Mouse (Mus musculus): ENCODE results near the gene Frzb. TPM values are rescaled to one million over a fixed set of nuclear protein-coding genes. Genes with fewer than 3 reads are reported as not detected.
A peak's percentile ranks its signal among the peaks of the same experiment; 100 is the strongest.
"Not testable (repeated sequence)": the region's sequence is repeated elsewhere in the genome, so short reads cannot be mapped to it uniquely, and the experiment has no call there.

Gene Frzb
- 11.4 and 21.9 TPM in 2 replicates for polyA plus RNA-seq (2014; fragmentation: Nextera tagmentation; extraction: Ambion mirVana)

DNA sequence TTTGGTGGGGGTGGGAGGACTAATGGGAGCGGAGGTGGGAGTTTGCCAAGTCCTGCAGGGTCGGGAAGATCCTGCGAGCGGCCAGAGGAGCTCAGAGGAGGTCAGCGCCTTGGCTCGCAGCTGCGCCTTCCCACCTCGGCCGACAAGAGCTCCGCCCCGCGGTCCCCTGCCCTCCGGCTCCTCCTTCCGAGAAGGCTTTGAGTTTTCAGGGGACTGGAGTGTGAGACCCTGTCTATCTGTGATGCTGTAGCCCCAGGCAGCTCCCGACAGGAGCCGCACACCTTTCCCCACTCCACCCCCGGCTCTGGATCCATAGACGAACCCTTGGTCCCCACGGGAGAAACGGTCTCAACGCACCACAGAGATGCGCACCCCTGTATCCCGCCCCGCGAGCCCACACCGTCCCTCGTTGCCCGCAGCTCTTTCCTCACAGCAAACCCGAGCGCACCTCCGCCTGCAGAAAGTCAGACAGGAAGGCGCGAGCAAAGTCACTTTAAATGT is at the start of gene Frzb:
Frzb (minus strand) TSS at position 335 of the 501 bp plus-strand sequence.
- Histone ChIP-seq H3K36me3 (ENCODE audit: control insufficient read depth, insufficient read depth, low read length) (no peaks in the 10 kb centered on the region), H3K9me3 (ENCODE audit: control insufficient read depth, low read length) (0 out of 2 replicates have a peak, but pooled peaks cover 3% of the 10 kb centered on the region), H3K4me3 (ENCODE audit: low read length) (peak within 1 kb of the TSS; percentile 61), H3K9ac (ENCODE audit: low read depth, low read length) (peak within 1 kb of the TSS; percentile 62), H3K4me2 (replicated peaks; ENCODE audit: low read depth, low read length) (peak within 1 kb of the TSS; percentile 98), H3K27ac (ENCODE audit: low read depth, low read length) (peak within 1 kb of the TSS; percentile 55), H3K4me1 (ENCODE audit: control insufficient read depth, insufficient read depth, low read length) (0 out of 2 replicates have a peak, but pooled peaks cover 6% of the 10 kb centered on the region), H3K27me3 (ENCODE audit: control insufficient read depth, insufficient read depth, low read length) (peaks cover 4% of the 10 kb centered on the region; the same call in 1 of the 2 replicates)
- WGBS, result under 1% methylated on average over 33 of the region's 33 CpGs
- ATAC-seq (ENCODE audit: low FRiP score, low TSS enrichment), result peak; percentile 91

DNA sequence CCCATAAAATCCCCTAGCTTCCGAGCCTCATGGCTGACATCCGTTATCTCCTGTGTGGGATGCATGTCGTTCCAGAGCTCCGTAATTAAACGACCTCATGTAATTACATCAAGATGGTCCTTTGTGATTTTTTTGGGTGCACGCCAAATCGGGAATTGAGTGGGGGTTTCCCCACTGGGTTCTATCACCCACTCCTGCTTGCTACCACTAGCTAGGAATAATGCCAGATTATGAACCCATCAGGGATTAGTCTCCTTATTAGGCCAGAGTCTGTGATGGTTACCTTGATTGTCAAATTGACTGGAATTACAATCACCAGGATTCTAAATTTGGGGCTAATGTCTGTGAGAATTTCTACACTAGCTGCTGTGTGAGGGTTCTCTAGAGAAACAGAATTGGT is 47.9 kb upstream of the Frzb start:
- not testable (repeated sequence) for H3K27ac ChIP-seq (ENCODE audit: low read depth, low read length); H3K4me3 ChIP-seq (ENCODE audit: low read length); H3K9me3 ChIP-seq (ENCODE audit: control insufficient read depth, low read length); H3K9ac ChIP-seq (ENCODE audit: low read depth, low read length); H3K4me1 ChIP-seq (ENCODE audit: control insufficient read depth, insufficient read depth, low read length); H3K36me3 ChIP-seq (ENCODE audit: control insufficient read depth, insufficient read depth, low read length); ATAC-seq (ENCODE audit: low FRiP score, low TSS enrichment); H3K27me3 ChIP-seq (ENCODE audit: control insufficient read depth, insufficient read depth, low read length); H3K4me2 ChIP-seq (replicated peaks; ENCODE audit: low read depth, low read length)
- 61% methylated on average over 7 of the region's 7 CpGs for WGBS

DNA sequence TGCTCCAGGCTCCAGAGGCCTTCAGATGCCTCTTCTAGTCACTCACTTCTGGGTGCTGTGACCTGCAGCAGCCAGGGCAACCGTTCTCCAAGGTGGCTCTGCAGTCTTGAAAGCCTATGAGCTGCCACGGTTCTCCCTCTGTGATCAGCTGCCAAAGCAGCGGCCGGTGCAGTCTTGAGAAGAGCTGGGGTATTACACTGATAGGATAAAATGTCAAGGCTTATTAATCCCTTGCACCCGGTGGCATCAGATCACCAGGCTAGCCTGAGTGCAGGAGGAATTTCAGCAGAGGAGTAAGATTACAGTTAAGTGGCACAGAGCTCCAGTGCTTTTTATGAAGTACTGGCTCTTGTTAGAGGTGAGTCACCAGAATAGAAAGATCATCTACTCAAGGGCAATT is 39.4 kb upstream of the Frzb start:
- Histone ChIP-seq H3K9ac (ENCODE audit: low read depth, low read length) (no peak overlapping the region), H3K4me3 (ENCODE audit: low read length) (no peak overlapping the region), H3K9me3 (ENCODE audit: control insufficient read depth, low read length) (no peaks in the 10 kb centered on the region), H3K4me2 (replicated peaks; ENCODE audit: low read depth, low read length) (no peak overlapping the region), H3K27ac (ENCODE audit: low read depth, low read length) (no peak overlapping the region), H3K36me3 (ENCODE audit: control insufficient read depth, insufficient read depth, low read length) (no peaks in the 10 kb centered on the region), H3K4me1 (ENCODE audit: control insufficient read depth, insufficient read depth, low read length) (no peaks in the 10 kb centered on the region), H3K27me3 (ENCODE audit: control insufficient read depth, insufficient read depth, low read length) (no peaks in the 10 kb centered on the region)
- ATAC-seq (ENCODE audit: low FRiP score, low TSS enrichment), result peak; percentile 75
- WGBS, result 48% methylated on average over 5 of the region's 5 CpGs

DNA sequence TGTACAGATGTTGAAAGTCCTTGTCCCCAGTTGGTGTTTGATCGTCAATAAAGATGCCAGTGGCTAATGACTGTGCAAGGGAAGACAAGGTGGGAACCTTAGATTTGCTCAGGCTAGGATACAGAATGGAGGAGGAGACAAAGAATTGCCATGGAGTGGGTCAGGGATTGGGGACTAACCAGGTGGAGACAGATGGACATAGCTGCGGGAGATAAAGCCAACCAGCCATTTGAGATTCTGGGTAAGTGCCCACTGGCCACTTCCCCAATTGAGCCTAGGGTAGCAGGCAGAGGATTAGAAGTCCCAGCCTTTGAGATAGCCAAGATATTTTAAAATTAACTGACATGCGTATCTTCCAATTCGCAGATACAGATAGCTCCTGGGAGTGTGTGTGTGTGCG is 37.5 kb upstream of the Frzb start:
- Histone ChIP-seq H3K27me3 (ENCODE audit: control insufficient read depth, insufficient read depth, low read length) (no peaks in the 10 kb centered on the region), H3K4me3 (ENCODE audit: low read length) (no peak overlapping the region), H3K9ac (ENCODE audit: low read depth, low read length) (no peak overlapping the region), H3K4me2 (replicated peaks; ENCODE audit: low read depth, low read length) (no peak overlapping the region), H3K36me3 (ENCODE audit: control insufficient read depth, insufficient read depth, low read length) (no peaks in the 10 kb centered on the region), H3K27ac (ENCODE audit: low read depth, low read length) (no peak overlapping the region), H3K4me1 (ENCODE audit: control insufficient read depth, insufficient read depth, low read length) (no peaks in the 10 kb centered on the region), H3K9me3 (ENCODE audit: control insufficient read depth, low read length) (no peaks in the 10 kb centered on the region)
- ATAC-seq (ENCODE audit: low FRiP score, low TSS enrichment), result no peak
- 87% methylated on average over 5 of the region's 5 CpGs for WGBS

DNA sequence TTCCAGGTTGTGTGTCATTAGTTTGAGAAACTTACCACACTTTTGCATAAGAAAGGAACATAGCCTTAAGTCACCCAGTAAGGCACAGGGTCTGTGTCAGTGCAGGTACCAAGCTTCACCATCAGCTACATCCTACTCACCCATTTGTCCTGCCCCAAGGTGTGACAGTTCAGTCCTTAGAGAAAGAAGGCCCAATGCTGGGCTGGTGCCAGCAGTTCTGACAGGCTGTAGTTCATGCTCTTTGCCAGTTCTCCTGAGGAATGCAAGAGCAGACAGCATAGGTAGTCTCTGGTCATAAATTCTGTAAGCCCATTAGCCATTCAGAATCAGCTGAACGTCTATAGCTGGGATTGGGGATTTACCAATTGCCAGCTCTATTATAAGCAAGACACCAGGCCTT is 28.4 kb upstream of the Frzb start:
- 39% methylated on average over 1 of the region's 1 CpGs for WGBS
- H3K4me3 ChIP-seq (ENCODE audit: low read length), result no peak overlapping the region
- H3K4me2 ChIP-seq (replicated peaks; ENCODE audit: low read depth, low read length), result no peak overlapping the region
- ATAC-seq (ENCODE audit: low FRiP score, low TSS enrichment), result no peak
- no peak overlapping the region for H3K27ac ChIP-seq (ENCODE audit: low read depth, low read length)
- no peaks in the 10 kb centered on the region for H3K27me3 ChIP-seq (ENCODE audit: control insufficient read depth, insufficient read depth, low read length)
- no peak overlapping the region for H3K9ac ChIP-seq (ENCODE audit: low read depth, low read length)
- no peaks in the 10 kb centered on the region for H3K36me3 ChIP-seq (ENCODE audit: control insufficient read depth, insufficient read depth, low read length)
- no peaks in the 10 kb centered on the region for H3K4me1 ChIP-seq (ENCODE audit: control insufficient read depth, insufficient read depth, low read length)
- H3K9me3 ChIP-seq (ENCODE audit: control insufficient read depth, low read length), result no peaks in the 10 kb centered on the region

DNA sequence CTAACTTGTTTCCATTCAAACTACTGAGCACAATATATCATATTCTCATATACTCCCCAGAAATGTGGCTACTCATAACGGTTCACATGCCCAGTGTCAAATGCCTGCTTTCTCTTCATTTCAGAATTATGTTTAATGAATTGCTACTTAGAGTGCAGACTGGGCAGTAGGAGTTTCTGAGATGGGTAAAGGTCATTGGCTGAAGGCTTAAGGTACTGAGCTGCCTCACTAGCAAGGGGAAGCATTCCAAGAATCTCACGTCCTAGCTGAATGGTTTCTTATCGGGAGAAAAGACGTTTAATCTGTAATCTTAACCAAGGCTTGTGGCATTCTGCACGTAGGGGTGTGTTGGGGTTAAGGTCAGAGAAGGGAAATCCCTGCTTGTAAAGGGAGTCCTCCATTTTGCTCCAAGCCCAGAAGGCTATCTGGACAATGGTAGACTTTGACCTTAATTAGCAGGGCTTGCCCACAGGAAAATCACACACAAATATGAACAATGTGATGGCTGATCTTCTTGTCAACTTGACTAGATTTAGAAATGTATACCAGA is 26.9 kb upstream of the Frzb start:
- Histone ChIP-seq H3K9ac (ENCODE audit: low read depth, low read length) (no peak overlapping the region), H3K4me1 (ENCODE audit: control insufficient read depth, insufficient read depth, low read length) (no peaks in the 10 kb centered on the region), H3K27me3 (ENCODE audit: control insufficient read depth, insufficient read depth, low read length) (no peaks in the 10 kb centered on the region), H3K4me2 (replicated peaks; ENCODE audit: low read depth, low read length) (no peak overlapping the region), H3K27ac (ENCODE audit: low read depth, low read length) (no peak overlapping the region), H3K36me3 (ENCODE audit: control insufficient read depth, insufficient read depth, low read length) (no peaks in the 10 kb centered on the region), H3K4me3 (ENCODE audit: low read length) (no peak overlapping the region), H3K9me3 (ENCODE audit: control insufficient read depth, low read length) (no peaks in the 10 kb centered on the region)
- WGBS, result 63% methylated on average over 5 of the region's 5 CpGs
- ATAC-seq (ENCODE audit: low FRiP score, low TSS enrichment), result no peak

DNA sequence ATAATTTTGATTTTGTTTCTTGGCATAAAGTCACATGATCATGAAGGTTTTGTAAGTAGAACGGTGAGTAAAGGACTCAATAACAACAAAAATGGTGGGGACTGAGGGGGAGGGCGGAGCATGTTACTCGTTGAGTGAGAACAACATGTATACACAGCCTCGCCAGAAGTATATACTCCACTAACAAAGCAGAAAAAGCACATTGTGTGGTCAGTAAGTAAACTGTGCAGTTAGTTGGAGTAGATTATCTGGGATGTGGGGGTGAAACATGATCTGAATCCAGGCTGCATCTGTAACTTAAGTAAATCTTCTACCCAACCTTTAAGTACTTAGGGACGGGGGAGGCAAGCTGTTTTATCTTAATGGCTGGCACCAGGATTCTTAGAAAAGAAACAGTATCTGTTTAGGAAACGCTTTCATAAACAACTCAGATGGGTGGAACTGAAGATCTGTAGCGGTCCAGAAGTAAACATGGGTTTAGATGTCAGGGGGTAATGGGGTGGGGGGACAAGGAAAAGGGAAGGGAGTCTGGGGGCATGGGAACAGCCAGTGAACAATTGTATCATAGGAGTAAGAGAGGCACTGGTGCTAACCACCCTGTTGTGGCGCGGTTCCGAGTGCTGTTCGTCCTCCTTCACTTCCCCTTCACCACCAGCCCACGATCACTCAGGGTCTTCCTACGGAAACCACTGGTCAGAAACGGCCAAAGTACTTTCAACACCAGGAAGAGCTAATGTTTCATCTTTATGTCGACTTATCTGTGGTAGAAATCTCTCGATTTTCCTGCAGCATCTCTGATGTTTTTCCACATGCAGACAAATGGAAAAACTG is 18.8 kb upstream of the Frzb start:
- no peak overlapping the region; the same call in 1 of the 2 replicates for H3K4me2 ChIP-seq (replicated peaks; ENCODE audit: low read depth, low read length)
- 28% methylated on average over 16 of the region's 16 CpGs for WGBS
- ATAC-seq (ENCODE audit: low FRiP score, low TSS enrichment), result peak; percentile 64

DNA sequence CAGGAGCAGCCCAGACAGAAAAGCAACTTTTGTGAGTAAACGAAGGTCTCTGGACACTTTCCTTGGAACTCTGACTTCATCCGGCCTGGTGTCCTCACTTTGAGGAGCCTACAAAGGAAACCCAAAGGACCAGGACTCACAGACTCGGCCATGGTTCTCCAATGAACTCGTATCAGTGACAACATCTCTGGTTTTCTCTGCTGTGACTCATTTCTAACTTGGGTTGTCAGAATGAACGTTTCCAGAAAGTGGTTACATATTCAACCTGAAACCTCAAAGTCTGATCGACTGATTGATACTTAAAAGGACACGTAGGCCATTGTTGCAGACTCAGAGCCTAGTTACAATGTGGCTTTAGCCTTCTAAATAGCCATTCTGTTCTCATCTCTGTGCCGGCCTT is 14.4 kb upstream of the Frzb start:
- WGBS, result 81% methylated on average over 8 of the region's 8 CpGs
- ATAC-seq (ENCODE audit: low FRiP score, low TSS enrichment), result no peak
- peaks cover under 1% of the 10 kb centered on the region; the same call in 1 of the 2 replicates for H3K4me1 ChIP-seq (ENCODE audit: control insufficient read depth, insufficient read depth, low read length)

More for the DNA sequence above, 18.8 kb upstream of the Frzb start:
- Histone ChIP-seq H3K4me1 (ENCODE audit: control insufficient read depth, insufficient read depth, low read length) (peaks cover 5% of the 10 kb centered on the region; the same call in 1 of the 2 replicates), H3K4me3 (ENCODE audit: low read length) (no peak overlapping the region), H3K27ac (ENCODE audit: low read depth, low read length) (peak overlapping the region; percentile 51; the same call in 1 of the 2 replicates), H3K9me3 (ENCODE audit: control insufficient read depth, low read length) (no peaks in the 10 kb centered on the region), H3K27me3 (ENCODE audit: control insufficient read depth, insufficient read depth, low read length) (no peaks in the 10 kb centered on the region), H3K36me3 (ENCODE audit: control insufficient read depth, insufficient read depth, low read length) (no peaks in the 10 kb centered on the region), H3K9ac (ENCODE audit: low read depth, low read length) (no peak overlapping the region)

DNA sequence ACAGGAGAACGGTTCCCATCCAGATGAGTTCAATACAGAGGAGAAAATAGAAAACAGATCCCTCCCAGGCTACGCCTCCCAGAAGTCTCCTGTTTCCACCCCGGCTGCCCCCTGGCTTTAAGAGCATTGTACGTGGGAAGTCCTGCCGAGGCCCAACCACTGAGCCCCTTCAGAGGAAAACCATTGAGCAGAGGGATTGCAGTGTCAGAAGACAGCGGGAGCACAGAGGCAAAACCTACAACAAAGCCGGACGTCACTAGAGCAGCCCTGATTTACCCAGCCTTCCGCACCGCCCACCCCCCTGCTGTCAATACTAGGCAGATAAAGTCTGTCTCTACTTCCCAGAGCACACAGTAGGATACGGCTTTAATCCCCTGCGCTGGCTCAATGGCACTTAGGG is 806 bp upstream of the Frzb start:
- peak overlapping the region; percentile 12; the same call in 1 of the 2 replicates for H3K27ac ChIP-seq (ENCODE audit: low read depth, low read length)

More for the DNA sequence above, 14.4 kb upstream of the Frzb start:
- Histone ChIP-seq H3K27ac (ENCODE audit: low read depth, low read length) (no peak overlapping the region), H3K4me3 (ENCODE audit: low read length) (no peak overlapping the region), H3K36me3 (ENCODE audit: control insufficient read depth, insufficient read depth, low read length) (no peaks in the 10 kb centered on the region), H3K9ac (ENCODE audit: low read depth, low read length) (no peak overlapping the region), H3K4me2 (replicated peaks; ENCODE audit: low read depth, low read length) (no peak overlapping the region), H3K9me3 (ENCODE audit: control insufficient read depth, low read length) (no peaks in the 10 kb centered on the region), H3K27me3 (ENCODE audit: control insufficient read depth, insufficient read depth, low read length) (no peaks in the 10 kb centered on the region)

More for the DNA sequence above, 806 bp upstream of the Frzb start:
- H3K4me3 ChIP-seq (ENCODE audit: low read length), result peak overlapping the region; percentile 61
- H3K9ac ChIP-seq (ENCODE audit: low read depth, low read length), result peak overlapping the region; percentile 62; the same call in 1 of the 2 replicates
- H3K36me3 ChIP-seq (ENCODE audit: control insufficient read depth, insufficient read depth, low read length), result no peaks in the 10 kb centered on the region
- under 1% methylated on average over 12 of the region's 12 CpGs for WGBS
- peak overlapping the region; percentile 98 for H3K4me2 ChIP-seq (replicated peaks; ENCODE audit: low read depth, low read length)
- peaks cover 4% of the 10 kb centered on the region; the same call in 1 of the 2 replicates for H3K27me3 ChIP-seq (ENCODE audit: control insufficient read depth, insufficient read depth, low read length)
- ATAC-seq (ENCODE audit: low FRiP score, low TSS enrichment), result peak; percentile 37; the same call in 1 of the 2 replicates
- 0 out of 2 replicates have a peak, but pooled peaks cover 6% of the 10 kb centered on the region for H3K4me1 ChIP-seq (ENCODE audit: control insufficient read depth, insufficient read depth, low read length)
- H3K9me3 ChIP-seq (ENCODE audit: control insufficient read depth, low read length), result 0 out of 2 replicates have a peak, but pooled peaks cover 3% of the 10 kb centered on the region

All from kidney, embryonic 14.5 days (tissue).